In the genomic region with DNA sequence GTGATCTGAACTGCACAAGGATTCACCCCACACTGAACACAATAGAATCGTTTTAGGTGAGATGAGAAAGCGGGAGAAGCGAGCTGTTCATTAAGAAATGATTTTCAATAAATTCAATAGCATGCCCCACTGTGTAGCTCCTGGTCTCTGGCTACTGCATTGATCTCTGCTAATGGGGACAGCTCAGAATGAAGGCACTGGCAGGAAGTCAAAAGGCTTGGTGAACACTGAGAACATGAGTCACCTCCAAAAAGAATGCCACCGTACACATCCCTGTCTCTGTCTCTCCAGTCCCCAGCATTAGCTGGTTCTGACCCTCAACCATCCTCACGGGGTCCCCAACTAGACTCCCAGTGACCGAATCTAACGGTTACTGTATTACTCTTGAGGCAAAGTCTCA, we compare ENCODE assay signal across 15 mouse cellular contexts.
"Had no signal": no experiment of that assay in that cellular context is flagged by ENCODE, and none has a peak within 500 bp of the region (broad histone marks: within the 10 kb centered on the region; RNA-seq: fewer than 3 reads in every experiment).

No protein-coding gene starts in this region.

- H3K36me3 ChIP-seq: liver, embryonic 13.5 days; midbrain, embryonic 10.5 days; midbrain, embryonic 15.5 days; neural tube, embryonic 13.5 days had no signal

- H3K27ac ChIP-seq: left cerebral cortex, adult 2 months; liver, embryonic 13.5 days; midbrain, embryonic 10.5 days; midbrain, embryonic 15.5 days; neural tube, embryonic 13.5 days had no signal

- H3K9me3 ChIP-seq: liver, embryonic 13.5 days; midbrain, embryonic 10.5 days; midbrain, embryonic 15.5 days; neural tube, embryonic 13.5 days had no signal

- ATAC-seq: midbrain, embryonic 15.5 days had no signal

- DNase-seq: kidney, adult 8-10 months; kidney, postnatal 25 days; liver; liver, embryonic 13.5 days; lung, adult 18-20 months; lung, postnatal 4 days; retina, postnatal 1 day; right cerebral cortex, postnatal 4 days; spleen, adult 18-20 months; thymus, adult 18-20 months; thymus, postnatal 14 days had no signal

- H3K9ac ChIP-seq: liver, embryonic 13.5 days; midbrain, embryonic 15.5 days; neural tube, embryonic 13.5 days had no signal

- H3K4me2 ChIP-seq: liver, embryonic 13.5 days; midbrain, embryonic 15.5 days; neural tube, embryonic 13.5 days had no signal

- H3K4me3 ChIP-seq: left cerebral cortex, adult 2 months; liver, embryonic 13.5 days; midbrain, embryonic 10.5 days; midbrain, embryonic 15.5 days; neural tube, embryonic 13.5 days had no signal

- H3K27me3 ChIP-seq: liver, embryonic 13.5 days; midbrain, embryonic 15.5 days; neural tube, embryonic 13.5 days had no signal
